Comparison of ENCODE assay signal across 8 mouse cellular contexts in the genomic region with DNA sequence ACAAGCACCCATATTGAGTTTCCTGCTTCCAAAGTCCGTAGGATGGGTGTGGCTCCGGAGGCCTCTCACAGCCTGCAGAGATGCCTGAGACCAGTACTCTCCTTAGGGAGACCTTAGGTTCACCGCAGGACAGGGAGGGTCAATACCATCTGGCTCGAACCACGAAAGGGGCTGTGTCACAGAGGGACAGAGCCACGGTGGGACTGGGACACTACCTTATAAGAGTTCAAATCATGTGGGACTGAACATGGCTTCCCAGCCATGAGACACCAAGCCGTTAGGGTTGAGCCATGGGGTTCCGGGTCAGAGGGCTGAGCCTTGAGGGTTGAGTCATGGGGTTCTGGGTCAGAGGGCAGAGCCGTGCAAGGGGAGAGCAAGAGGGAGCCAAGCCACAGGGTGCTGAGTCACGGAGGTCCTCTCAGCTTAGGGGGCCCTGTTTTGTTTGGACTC. TPM values are rescaled to one million over a fixed set of nuclear protein-coding genes. Genes with fewer than 3 reads are reported as not detected.
A peak's percentile ranks its signal among the peaks of the same experiment; 100 is the strongest.
DNase-seq lines count a peak whose midpoint lies in the region; ATAC-seq and TF ChIP-seq lines count a peak whose summit lies in the region.
"Not testable (repeated sequence)": the region's sequence is repeated elsewhere in the genome, so short reads cannot be mapped to it uniquely, and the experiment has no call there.
"Had no signal": no experiment of that assay in that cellular context is flagged by ENCODE, and none has a peak within 500 bp of the region (broad histone marks: within the 10 kb centered on the region; RNA-seq: fewer than 3 reads in every experiment).

No protein-coding gene starts in this region.

- H3K4me3 ChIP-seq in embryonic facial prominence, embryonic 15.5 days (replicated peaks); heart, embryonic 10.5 days; hindbrain, embryonic 14.5 days (replicated peaks; ENCODE audit: low read length); lung, adult 2 months (replicated peaks; ENCODE audit: extremely low read depth, low read depth, low read length); midbrain, embryonic 14.5 days (replicated peaks; ENCODE audit: low read depth, low read length): not testable (repeated sequence)

- not testable (repeated sequence) for H3K9ac ChIP-seq in embryonic facial prominence, embryonic 15.5 days; hindbrain, embryonic 14.5 days; midbrain, embryonic 14.5 days (replicated peaks; ENCODE audit: low read length)

- peaks cover 20% of the 10 kb centered on the region for H3K9me3 ChIP-seq in embryonic facial prominence, embryonic 15.5 days (replicated peaks)
- peaks cover 39% of the 10 kb centered on the region for H3K9me3 ChIP-seq in heart, embryonic 10.5 days
- H3K9me3 ChIP-seq in hindbrain, embryonic 14.5 days (ENCODE audit: control insufficient read depth, low read length), result peaks cover 28% of the 10 kb centered on the region
- H3K9me3 ChIP-seq in midbrain, embryonic 14.5 days (ENCODE audit: control insufficient read depth, low read length), result peaks cover 29% of the 10 kb centered on the region

- not testable (repeated sequence) for H3K4me2 ChIP-seq in embryonic facial prominence, embryonic 15.5 days (replicated peaks); hindbrain, embryonic 14.5 days (replicated peaks); midbrain, embryonic 14.5 days (ENCODE audit: low read length)

- H3K27me3 ChIP-seq in embryonic facial prominence, embryonic 15.5 days; heart, embryonic 10.5 days (ENCODE audit: insufficient read depth, poor library complexity, severe bottlenecking); hindbrain, embryonic 14.5 days (ENCODE audit: control insufficient read depth, insufficient read depth, low read length); midbrain, embryonic 14.5 days (ENCODE audit: control insufficient read depth, insufficient read depth, low read length): not testable (repeated sequence)

- not testable (repeated sequence) for H3K27ac ChIP-seq in embryonic facial prominence, embryonic 15.5 days (replicated peaks); heart, embryonic 10.5 days; hindbrain, embryonic 14.5 days; midbrain, embryonic 14.5 days (replicated peaks; ENCODE audit: low read depth, low read length)

- TF ChIP-seq CTCF in lung, adult 2 months (IDR thresholded peaks at IDR 0.05; ENCODE audit: insufficient read depth, low read length), result not testable (repeated sequence)

- not testable (repeated sequence) for H3K36me3 ChIP-seq in embryonic facial prominence, embryonic 15.5 days; heart, embryonic 10.5 days; hindbrain, embryonic 14.5 days (replicated peaks; ENCODE audit: control insufficient read depth, insufficient read depth); midbrain, embryonic 14.5 days (ENCODE audit: control insufficient read depth, insufficient read depth, low read length)

- WGBS in embryonic facial prominence, embryonic 15.5 days, result 87% methylated on average over 10 of the region's 10 CpGs
- 82% methylated on average over 10 of the region's 10 CpGs for WGBS in heart, embryonic 10.5 days
- WGBS in hindbrain, embryonic 14.5 days, result 90% methylated on average over 10 of the region's 10 CpGs
- 68% methylated on average over 10 of the region's 10 CpGs for WGBS in large intestine, adult 2 months
- WGBS in lung, adult 2 months, result 89% methylated on average over 10 of the region's 10 CpGs
- WGBS in midbrain, embryonic 14.5 days, result 91% methylated on average over 10 of the region's 10 CpGs

- not testable (repeated sequence) for H3K4me1 ChIP-seq in embryonic facial prominence, embryonic 15.5 days; heart, embryonic 10.5 days; hindbrain, embryonic 14.5 days (replicated peaks; ENCODE audit: control insufficient read depth, insufficient read depth, low read length); lung, adult 2 months (ENCODE audit: control insufficient read depth, insufficient read depth, low read length); midbrain, embryonic 14.5 days (ENCODE audit: control insufficient read depth, insufficient read depth, low read length)

- not testable (repeated sequence) for TF ChIP-seq POLR2A in lung, adult 2 months (IDR thresholded peaks at IDR 0.05; ENCODE audit: borderline replicate concordance, extremely low read depth, low read depth, low read length)

- ATAC-seq in embryonic facial prominence, embryonic 15.5 days (ENCODE audit: insufficient number of reproducible peaks, low FRiP score, low TSS enrichment, low read depth), result peak; percentile 16; the same call in 1 of the 2 replicates
- ATAC-seq in hindbrain, embryonic 14.5 days (ENCODE audit: low FRiP score), result peak; percentile 38
- peak; percentile 16 for ATAC-seq in midbrain, embryonic 14.5 days (ENCODE audit: low FRiP score, low TSS enrichment)

- DNase-seq in heart, embryonic 10.5 days (ENCODE audit: low spot score), result peak; percentile 75
- not testable (repeated sequence) for DNase-seq in hindbrain, embryonic 14.5 days (ENCODE audit: low spot score); midbrain, embryonic 14.5 days
- peak; percentile 66 for DNase-seq in kidney, adult 9 months
- peak; percentile 32 for DNase-seq in large intestine, adult 2 months (ENCODE audit: low read depth, low spot score)
- peak; percentile 12 for DNase-seq in lung, adult 2 months

RNA-seq across cellular contexts. Expression of gene Tcp10c, which starts 45.2 kb away (rescaled TPM):
- not detected in 2 replicates for polyA plus RNA-seq in embryonic facial prominence, embryonic 15.5 days (2015; fragmentation: Nextera tagmentation; extraction: Ambion mirVana)
- not detected in 2 replicates for polyA plus RNA-seq in heart, embryonic 10.5 days (2016; fragmentation: Nextera tagmentation; extraction: Ambion mirVana)
- 0.16 TPM in 1 of 2 replicates, not detected in the other for polyA plus RNA-seq in hindbrain, embryonic 14.5 days (2014; fragmentation: Nextera tagmentation; extraction: Ambion mirVana)
- not detected in 2 replicates for polyA plus RNA-seq in large intestine, adult 2 months (2012; rRNA removed)
- polyA plus RNA-seq in lung, adult 2 months (2012; rRNA removed), result not detected in 2 replicates
- not detected in 2 replicates for polyA plus RNA-seq in midbrain, embryonic 14.5 days (2014; fragmentation: Nextera tagmentation; extraction: Ambion mirVana)
- polyA plus RNA-seq: liver, adult 2 months had no signal
